Mouse (Mus musculus): ENCODE measurements around the gene Bloc1s4. TPM values are rescaled to one million over a fixed set of nuclear protein-coding genes. Genes with fewer than 3 reads are reported as not detected.

Bloc1s4 gene
- 20.9 and 23.9 TPM in 2 replicates for total RNA-seq (2012; rRNA removed)
- 23.3 and 24.6 TPM in 2 replicates for total RNA-seq (2014; rRNA removed)
- 21.2 and 22.9 TPM in 2 replicates for polyA plus RNA-seq (2012; ENCODE audit: insufficient read length, low read depth)

DNA sequence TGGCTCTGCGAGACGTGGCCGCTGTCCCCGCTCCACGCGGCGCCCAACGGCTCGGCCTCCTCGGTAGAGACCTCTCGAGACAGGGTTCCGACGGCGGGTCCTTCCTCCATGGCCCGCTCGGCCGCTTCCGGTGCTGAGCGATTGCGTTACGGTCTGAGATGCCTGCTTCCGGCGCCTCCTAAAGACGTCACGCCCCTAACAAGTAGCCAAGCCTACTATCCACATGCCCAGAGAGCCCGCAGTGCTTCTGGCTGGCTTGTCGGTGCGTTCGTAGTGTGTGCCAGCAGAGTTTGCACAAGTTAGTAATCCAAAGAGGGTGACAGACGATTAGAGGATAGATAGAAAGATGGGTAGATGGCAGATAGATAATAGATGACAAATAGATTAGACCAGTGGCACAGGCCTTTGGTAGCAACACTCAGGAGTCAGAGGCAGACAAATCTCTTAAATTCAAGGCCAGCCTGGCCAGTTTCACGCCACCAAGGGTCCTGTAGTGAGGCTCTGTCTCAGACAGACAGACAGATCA is at the start of gene Bloc1s4:
Gene Bloc1s4 (minus strand): TSS at position 115 of the 526 bp plus-strand sequence.
- TF ChIP-seq NELFE (IDR thresholded peaks at IDR 0.05; ENCODE audit: low read depth, low read length) (peak; percentile 91), NRF1 (IDR thresholded peaks at IDR 0.05; ENCODE audit: low read depth, low read length) (0 out of 2 replicates have a peak, but pooled peaks have one; percentile 10), ETS1 (conservative IDR thresholded peaks at IDR 0.05; ENCODE audit: low read depth, low read length) (no peak), ZC3H11A (IDR thresholded peaks at IDR 0.05; ENCODE audit: low read depth, low read length) (no peak), SMC3 (IDR thresholded peaks at IDR 0.05; ENCODE audit: low read depth, low read length) (no peak), USF1 (IDR thresholded peaks at IDR 0.05; ENCODE audit: low read depth, low read length) (no peak), MXI1 (IDR thresholded peaks at IDR 0.05; ENCODE audit: low read depth, low read length) (peak; percentile 86; the same call in 1 of the 2 replicates), CHD2 (IDR thresholded peaks at IDR 0.05; ENCODE audit: low read length) (no peak), JUN (IDR thresholded peaks at IDR 0.05; ENCODE audit: insufficient read depth, low read depth, low read length) (no peak), BHLHE40 (IDR thresholded peaks at IDR 0.05; ENCODE audit: low read depth, low read length) (no peak), MAFK (IDR thresholded peaks at IDR 0.05; ENCODE audit: insufficient replicate concordance, low read length) (no peak), EP300 (IDR thresholded peaks at IDR 0.05; ENCODE audit: low read length) (no peak), MAZ (IDR thresholded peaks at IDR 0.05; ENCODE audit: low read depth, low read length) (no peak), POLR2A (IDR thresholded peaks at IDR 0.05; ENCODE audit: low read depth, low read length) (peak; percentile 91), MAX (IDR thresholded peaks at IDR 0.05; ENCODE audit: low read length) (peak; percentile 58), UBTF (IDR thresholded peaks at IDR 0.05; ENCODE audit: low read depth, low read length) (no peak), JUND (conservative IDR thresholded peaks at IDR 0.05; ENCODE audit: low read depth, low read length) (no peak), CTCF (conservative IDR thresholded peaks at IDR 0.05 in 1 of 2, IDR thresholded peaks at IDR 0.05 in 1 of 2; ENCODE audit: low read depth in 2 of 2, low read length in 2 of 2) (no peak), RAD21 (IDR thresholded peaks at IDR 0.05; ENCODE audit: low read depth, low read length) (no peak), IRF4 (IDR thresholded peaks at IDR 0.05; ENCODE audit: low read depth, low read length) (peak; percentile 57; the same call in 1 of the 2 replicates), POLR2AphosphoS2 (IDR thresholded peaks at IDR 0.05; ENCODE audit: low read depth, low read length) (peak; percentile 77; the same call in 1 of the 2 replicates), PAX5 (IDR thresholded peaks at IDR 0.05; ENCODE audit: low read length) (no peak), TBP (conservative IDR thresholded peaks at IDR 0.05; ENCODE audit: low read depth, low read length) (peak; percentile 63; the same call in 1 of the 2 replicates), MYC (IDR thresholded peaks at IDR 0.05; ENCODE audit: low read depth, low read length) (no peak), RCOR1 (conservative IDR thresholded peaks at IDR 0.05; ENCODE audit: low read depth, low read length) (no peak), ZKSCAN1 (IDR thresholded peaks at IDR 0.05; ENCODE audit: borderline replicate concordance, low read depth, low read length) (no peak), ELF1 (IDR thresholded peaks at IDR 0.05; ENCODE audit: low read depth, low read length) (peak; percentile 97), TCF12 (IDR thresholded peaks at IDR 0.05; ENCODE audit: low read depth, low read length) (peak; percentile 81), HCFC1 (IDR thresholded peaks at IDR 0.05; ENCODE audit: low read depth, low read length) (peak; percentile 93), CHD1 (IDR thresholded peaks at IDR 0.05; ENCODE audit: low read depth, low read length) (no peak), SIN3A (IDR thresholded peaks at IDR 0.05; ENCODE audit: low read length) (peak; percentile 97), USF2 (conservative IDR thresholded peaks at IDR 0.05; ENCODE audit: low read depth, low read length) (no peak), MEF2A (IDR thresholded peaks at IDR 0.05; ENCODE audit: borderline replicate concordance, low read depth, low read length) (peak; percentile 27; the same call in 1 of the 2 replicates), KAT2A (IDR thresholded peaks at IDR 0.05; ENCODE audit: insufficient replicate concordance, low read length) (peak; percentile 77; the same call in 1 of the 2 replicates), GABPA (IDR thresholded peaks at IDR 0.05; ENCODE audit: insufficient replicate concordance, low read depth, low read length) (peak; percentile 76; the same call in 1 of the 2 replicates), ZNF384 (IDR thresholded peaks at IDR 0.05; ENCODE audit: low read depth, low read length) (no peak), E2F4 (IDR thresholded peaks at IDR 0.05; ENCODE audit: insufficient replicate concordance, low read depth, low read length) (no peak), ZMIZ1 (IDR thresholded peaks at IDR 0.05; ENCODE audit: low read depth, low read length) (peak; percentile 73)
- H3K27ac ChIP-seq (ENCODE audit: insufficient read depth, low read depth), result no peak within 1 kb of the TSS
- DNase-seq (ENCODE audit: extremely low read depth), result peak; percentile 94
- peak within 1 kb of the TSS; percentile 69 for H3K9ac ChIP-seq (ENCODE audit: insufficient read depth, low read depth)
- peak within 1 kb of the TSS; percentile 89 to 97 (median 96) for H3K4me3 ChIP-seq (replicated peaks in 1 of 3; ENCODE audit: low read depth in 2 of 3, low read length in 2 of 3, poor library complexity in 1 of 3)
- peaks cover 12% of the 10 kb centered on the region for H3K79me2 ChIP-seq (replicated peaks; ENCODE audit: control insufficient read depth, extremely low read depth, insufficient read depth, poor library complexity, severe bottlenecking)
- dilution Hi-C loops (cut with MboI; ENCODE audit: extremely low pct_ligation_motif_present, extremely low pct_unique_long_range_greater_than_20kb, low sequenced_read_pairs) (no loop called here), in situ Hi-C loops (cut with MboI; ENCODE audit: low pct_ligation_motif_present, low pct_unique_long_range_greater_than_20kb, low sequenced_read_pairs) (no loop called here)
- no peaks in the 10 kb centered on the region for H3K9me3 ChIP-seq (replicated peaks; ENCODE audit: low read length)
- H3K4me2 ChIP-seq (ENCODE audit: insufficient read depth, low read depth, poor library complexity, severe bottlenecking), result peak within 1 kb of the TSS; percentile 87
- H3K4me1 ChIP-seq (ENCODE audit: control insufficient read depth in 1 of 2, insufficient read depth in 2 of 2), result peaks cover 4 to 25% of the 10 kb centered on the region in 2 experiments
- H3K27me3 ChIP-seq (replicated peaks), result no peaks in the 10 kb centered on the region
- peaks cover 0 to 20% of the 10 kb centered on the region in 2 experiments for H3K36me3 ChIP-seq (replicated peaks in 1 of 2; ENCODE audit: control insufficient read depth in 1 of 2, insufficient read depth in 1 of 2, low read length in 1 of 2)
